Mouse (Mus musculus) ES-E14 (cell line): ENCODE data around the gene E330034G19Rik. TPM values are rescaled to one million over a fixed set of nuclear protein-coding genes. Genes with fewer than 3 reads are reported as not detected.
A peak's percentile ranks its signal among the peaks of the same experiment; 100 is the strongest.

Source experiments
- DNase-seq: peaks from one replicate; pipeline ENCODE4 v3.0.0-alpha.2; 2013; ENCODE audit warnings: low read depth, low spot score
- H3K27ac ChIP-seq: 2 replicates; pipeline ENCODE4 v1.5.1; 2012; ENCODE audit warnings: low read depth, mild to moderate bottlenecking, low read length, moderate library complexity, mixed read lengths; ENCODE audit not compliant: poor library complexity, insufficient read depth, severe bottlenecking
- H3K36me3 ChIP-seq: 2 replicates; pipeline ENCODE4 v1.6.1; 2012; ENCODE audit warnings: mild to moderate bottlenecking, low read length, moderate library complexity, mixed read lengths; ENCODE audit not compliant: control insufficient read depth, poor library complexity, insufficient read depth, severe bottlenecking
- H3K4me1 ChIP-seq, 2 experiments: fragments of 150-350 bp in 1 of 2; sonication (generic) in 1 of 2; 2 replicates each; pipeline ENCODE4 v1.6.1; 2012; ENCODE audit warnings: low read length in 2 of 2, mild to moderate bottlenecking in 1 of 2, mixed read lengths in 1 of 2; ENCODE audit not compliant: control insufficient read depth in 2 of 2, insufficient read depth in 2 of 2, poor library complexity in 1 of 2
- H3K4me3 ChIP-seq, 2 experiments: fragments of 150-350 bp in 1 of 2; sonication (generic) in 1 of 2; 2 replicates each; pipeline ENCODE4 v1.5.1; 2012; ENCODE audit warnings: low read length in 2 of 2, low read depth in 1 of 2, mild to moderate bottlenecking in 1 of 2, mixed read lengths in 1 of 2; ENCODE audit not compliant: insufficient read depth in 1 of 2, poor library complexity in 1 of 2, severe bottlenecking in 1 of 2
- H3K9ac ChIP-seq: 2 replicates; pipeline ENCODE4 v1.6.1; 2012; ENCODE audit warnings: low read depth, mild to moderate bottlenecking, low read length, mixed read lengths; ENCODE audit not compliant: poor library complexity, insufficient read depth, severe bottlenecking
- H3K9me3 ChIP-seq: fragments of 150-350 bp; sonication (generic); 2 replicates; pipeline ENCODE4 v1.6.1; 2012; ENCODE audit warnings: low read depth, mild to moderate bottlenecking, low read length; ENCODE audit not compliant: control insufficient read depth, insufficient read depth
- CHD2 ChIP-seq: IDR thresholded peaks from 2 replicates; pipeline ENCODE4 v1.6.1; 2014; ENCODE audit warnings: mild to moderate bottlenecking, low read depth, low read length, inconsistent platforms
- HCFC1 ChIP-seq: IDR thresholded peaks from 2 replicates; pipeline ENCODE4 v1.6.1; 2012; ENCODE audit warnings: low read length, inconsistent platforms, borderline replicate concordance; ENCODE audit not compliant: insufficient read depth
- MAFK ChIP-seq: IDR thresholded peaks from 2 replicates; pipeline ENCODE4 v1.6.1; 2014; ENCODE audit warnings: mild to moderate bottlenecking, low read depth, low read length, inconsistent platforms; ENCODE audit not compliant: insufficient read depth
- ZC3H11A ChIP-seq: IDR thresholded peaks from 2 replicates; pipeline ENCODE4 v1.6.1; 2012; ENCODE audit warnings: low read depth, mild to moderate bottlenecking, inconsistent platforms, low read length, borderline replicate concordance
- ZNF384 ChIP-seq: IDR thresholded peaks from 2 replicates; pipeline ENCODE4 v1.6.1; 2012; ENCODE audit warnings: low read depth, low read length, inconsistent platforms
- in situ Hi-C, 2 experiments: fragments of 600-800 bp; cut with MboI; formaldehyde crosslinking; loops; one replicate each; pipeline ENCODE4 v1.15.1; 2025; ENCODE audit warnings: low sequenced_read_pairs in 2 of 2, inconsistent platforms in 1 of 2; ENCODE audit not compliant: unreplicated experiment in 2 of 2
- total RNA-seq: library from RNA; depleted of rRNA; stranded (reverse); fragments of 300-350 nt; gene quantifications from 2 replicates; pipeline ENCODE4 v1.2.3, GENCODE M21; 2012; rRNA removed

E330034G19Rik gene
- not detected in 2 replicates for total RNA-seq

- in situ Hi-C loops, result loop anchor here (25.0 kb wide), 3 partner anchors 231 to 606 kb away; no protein-coding TSS in a partner anchor
- no peak within 1 kb of the TSS for H3K27ac ChIP-seq
Observed at GRCm38 (mm10) chr14:24292914-24293313, at the start of gene E330034G19Rik. Gene E330034G19Rik (plus strand): TSS chr14:24293214.

GRCm38 (mm10) chr14:24244330-24245176 lies 48.5 kb upstream of the E330034G19Rik start:
- Histone ChIP-seq H3K9me3 (no peaks in the 10 kb centered on the region), H3K36me3 (no peaks in the 10 kb centered on the region), H3K4me3 (peak overlapping the region; percentile 79 to 92), H3K27ac (no peak overlapping the region), H3K4me1 (peaks cover 2% of the 10 kb centered on the region in 2 experiments; a peak in 1 of 4 replicates), H3K9ac (peak overlapping the region; percentile 90)
- DNase-seq, result no peak
- in situ Hi-C loops, result no loop called here
- TF ChIP-seq ZC3H11A, result no peak

More at GRCm38 (mm10) chr14:24292914-24293313, at the start of gene E330034G19Rik:
- Histone ChIP-seq H3K36me3 (no peaks in the 10 kb centered on the region), H3K9me3 (no peaks in the 10 kb centered on the region), H3K4me1 (no peaks in the 10 kb centered on the region), H3K4me3 (no peak within 1 kb of the TSS), H3K9ac (no peak within 1 kb of the TSS)
- DNase-seq, result no peak
- TF ChIP-seq CHD2, result no peak
- no peak for TF ChIP-seq HCFC1
- TF ChIP-seq MAFK, result no peak

GRCm38 (mm10) chr14:24245177-24246081 lies 47.6 kb upstream of the E330034G19Rik start, which contains the start of gene Dlg5:
Gene Dlg5 (minus strand): TSS chr14:24245920.
- H3K9me3 ChIP-seq, result no peaks in the 10 kb centered on the region
- no peak for DNase-seq
- peak within 1 kb of the TSS; percentile 90 for H3K9ac ChIP-seq
- 0 out of 2 replicates have a peak within 1 kb of the TSS, but pooled peaks have one; percentile 3 for H3K27ac ChIP-seq
- TF ChIP-seq ZNF384, result no peak
- TF ChIP-seq CHD2, result no peak
- no peak for TF ChIP-seq HCFC1
- TF ChIP-seq MAFK, result no peak
- no peak for TF ChIP-seq ZC3H11A
- H3K4me1 ChIP-seq, result 0 out of 4 replicates have a peak, but pooled peaks cover 0 to 2% of the 10 kb centered on the region in 2 experiments
- no peaks in the 10 kb centered on the region for H3K36me3 ChIP-seq
- in situ Hi-C loops, result no loop called here
- peak within 1 kb of the TSS; percentile 79 to 92 for H3K4me3 ChIP-seq

- in situ Hi-C loops, result no loop called here
- no peak for DNase-seq
- Histone ChIP-seq H3K4me1 (peaks cover 2 to 9% of the 10 kb centered on the region in 2 experiments; a peak in 2 of 4 replicates), H3K9ac (no peak overlapping the region), H3K36me3 (no peaks in the 10 kb centered on the region), H3K9me3 (no peaks in the 10 kb centered on the region), H3K27ac (no peak overlapping the region), H3K4me3 (no peak overlapping the region)
- no peak for TF ChIP-seq MAFK
- no peak for TF ChIP-seq CHD2
- no peak for TF ChIP-seq HCFC1
- TF ChIP-seq ZNF384, result no peak
- no peak for TF ChIP-seq ZC3H11A
Observed at GRCm38 (mm10) chr14:24249926-24250325, 43.1 kb upstream of the E330034G19Rik start.
